Mouse (Mus musculus) monocyte, adult 5-6 weeks (primary cell): Measurements from ENCODE around the gene Celsr3. TPM values are rescaled to one million over a fixed set of nuclear protein-coding genes. Genes with fewer than 3 reads are reported as not detected.

ENCODE experiments used
- ATAC-seq: fragments of 153-309, 156-312 bp; replicated peaks from 2 replicates; pipeline ENCODE4 v1.8.0; 2017; ENCODE audit warnings: mild to moderate bottlenecking; ENCODE audit not compliant: low TSS enrichment, insufficient number of reproducible peaks, severe bottlenecking, poor library complexity, low FRiP score
- total RNA-seq: library from RNA; stranded (forward); fragments of 200-1000, 200-491, 200-594 nt; gene quantifications from 3 replicates; pipeline ENCODE4 v1.2.3, GENCODE M21; 2017

Gene Celsr3
- total RNA-seq, 1 experiment from 2014 or later: 0.48 TPM

DNA sequence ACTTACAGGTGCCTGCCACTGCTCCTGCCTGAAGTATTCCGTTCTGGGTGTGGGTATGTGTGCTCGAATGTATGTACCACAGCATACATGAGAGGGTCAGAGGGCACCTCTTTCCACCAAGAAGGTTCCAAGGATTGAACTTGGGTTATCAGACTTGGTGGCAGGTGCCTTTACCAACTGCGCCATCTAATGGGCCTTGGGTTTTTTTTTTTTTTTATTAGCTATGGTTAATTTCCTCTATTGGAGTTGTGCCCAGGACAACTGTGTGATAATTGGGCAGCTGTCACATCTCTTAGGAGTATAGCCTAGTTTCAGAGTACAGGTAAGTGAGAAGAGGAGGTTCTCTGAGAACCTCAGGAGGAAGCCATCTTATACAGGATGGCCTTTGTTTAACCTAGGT lies 26.6 kb upstream of the Celsr3 start:
- ATAC-seq: no peak

DNA sequence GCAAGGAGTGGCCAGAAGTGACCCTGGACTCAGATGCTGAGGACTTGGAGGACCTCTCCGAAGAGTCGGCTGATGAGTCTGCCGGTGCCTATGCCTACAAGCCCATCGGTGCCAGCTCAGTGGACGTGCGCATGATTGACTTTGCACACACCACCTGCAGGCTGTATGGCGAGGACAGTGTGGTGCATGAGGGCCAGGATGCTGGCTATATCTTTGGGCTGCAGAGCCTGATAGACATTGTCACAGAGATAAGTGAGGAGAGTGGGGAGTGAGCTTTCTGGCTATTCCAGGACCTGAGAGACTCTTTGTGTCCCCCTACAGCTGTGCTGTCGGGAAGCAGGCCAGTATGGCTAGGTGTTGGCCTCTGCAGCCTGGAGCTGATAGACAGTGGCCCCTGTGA lies 20.4 kb upstream of the Celsr3 start:
- no peak for ATAC-seq

DNA sequence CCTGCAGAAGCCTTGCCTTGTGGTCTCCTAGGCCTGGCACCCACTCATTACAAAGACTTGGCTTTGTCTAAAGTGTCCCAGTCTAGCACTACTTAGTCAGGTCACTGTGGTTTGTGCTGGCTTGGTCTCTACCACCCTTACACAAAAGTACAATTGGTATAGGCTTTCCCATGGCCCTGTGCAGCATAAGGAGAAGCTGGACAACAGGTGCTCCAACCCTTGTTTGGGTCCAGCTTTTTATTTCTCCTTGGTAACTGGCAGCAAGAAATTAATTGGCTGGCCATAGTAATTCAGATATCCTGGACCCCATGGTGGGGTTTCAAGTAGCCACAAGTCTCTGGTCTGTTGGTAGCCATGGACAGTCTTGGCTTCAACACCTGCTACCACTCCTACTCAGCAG lies 19.7 kb upstream of the Celsr3 start:
- ATAC-seq: no peak

DNA sequence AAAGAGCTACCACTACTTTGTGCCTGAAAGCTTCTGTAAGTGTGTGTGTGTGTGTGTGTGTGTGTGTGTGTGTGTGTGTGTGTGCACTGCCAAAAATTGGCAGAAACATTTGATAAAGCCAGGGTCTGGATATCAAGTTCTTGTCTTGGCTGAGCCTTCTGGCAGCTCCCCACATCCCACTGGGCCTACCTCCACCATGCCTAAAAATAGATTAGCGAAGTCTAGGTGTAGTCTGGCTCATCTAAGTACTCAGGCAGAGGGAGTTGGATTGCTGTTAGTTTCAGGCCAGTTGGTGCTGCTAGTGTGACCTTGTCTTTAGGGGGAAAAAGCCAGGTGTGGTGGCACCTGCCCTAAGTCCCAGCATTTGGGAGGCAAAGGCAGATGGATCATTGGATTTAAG lies 19.3 kb upstream of the Celsr3 start:
- no peak for ATAC-seq

DNA sequence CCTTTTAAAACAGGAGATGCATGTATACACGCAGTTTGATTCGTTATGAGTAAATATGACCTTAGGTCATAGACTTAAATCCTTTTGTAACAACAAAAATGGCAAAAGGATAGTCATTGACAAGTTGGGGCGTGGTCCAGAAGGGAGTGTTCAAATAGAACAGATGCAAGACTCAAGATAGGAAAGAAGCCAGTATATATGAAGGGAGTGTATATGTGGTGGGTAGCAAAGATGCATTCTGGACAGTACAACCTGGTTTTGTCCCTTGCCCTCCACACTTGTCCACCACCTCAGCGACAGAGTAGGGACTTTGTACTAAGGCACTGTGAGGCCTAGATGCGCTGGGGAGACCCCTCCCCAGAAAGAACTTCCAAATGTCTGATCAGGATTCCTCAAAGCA lies 18.4 kb upstream of the Celsr3 start:
- no peak for ATAC-seq

DNA sequence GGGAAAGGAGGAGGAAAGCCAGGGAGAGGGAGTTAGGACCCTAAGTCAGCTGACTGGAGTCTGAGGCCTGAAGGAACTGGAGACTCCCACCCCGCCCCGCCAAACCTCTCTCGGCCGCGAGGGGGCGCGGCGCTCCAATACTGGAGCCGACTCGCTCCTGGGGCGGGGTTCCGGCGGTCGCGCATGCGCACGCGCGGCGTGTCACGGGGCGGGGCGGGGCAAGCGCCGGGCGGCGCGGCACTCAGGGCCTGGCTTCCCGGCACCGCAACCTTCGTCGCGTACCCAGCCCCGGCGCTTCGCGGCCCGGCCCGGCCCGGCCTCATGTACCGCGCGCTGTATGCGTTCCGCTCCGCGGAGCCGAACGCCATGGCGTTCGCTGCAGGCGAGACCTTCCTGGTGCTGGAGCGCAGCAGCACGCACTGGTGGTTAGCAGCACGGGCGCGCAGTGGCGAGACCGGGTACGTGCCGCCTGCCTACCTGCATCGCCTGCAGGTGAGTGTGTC lies 17.9 kb upstream of the Celsr3 start, which contains the start of gene Nckipsd:
Gene Nckipsd, plus strand, starts transcription at position 206 of the 503 bp plus-strand sequence.
- ATAC-seq: peak; percentile 52

DNA sequence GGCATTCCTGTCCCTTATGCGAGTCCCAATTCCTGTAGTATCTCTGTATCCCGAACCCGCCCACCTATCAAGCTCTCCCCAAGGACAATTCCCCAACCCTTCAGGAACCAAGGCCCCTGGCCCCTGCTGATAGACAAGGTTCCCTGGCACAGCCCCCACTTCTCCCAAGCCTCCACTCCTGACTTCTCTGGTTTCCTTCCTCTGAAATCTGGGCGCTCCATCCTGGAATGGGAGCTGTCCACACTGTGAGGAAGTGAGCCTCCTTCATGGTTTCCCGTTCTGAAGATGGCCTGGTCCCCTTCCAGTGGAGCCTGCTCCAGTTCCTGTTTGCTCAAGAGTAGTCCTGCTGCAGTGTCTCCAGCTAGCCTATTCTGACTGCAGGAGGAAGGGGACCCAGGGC lies 16.9 kb upstream of the Celsr3 start:
- no peak for ATAC-seq

DNA sequence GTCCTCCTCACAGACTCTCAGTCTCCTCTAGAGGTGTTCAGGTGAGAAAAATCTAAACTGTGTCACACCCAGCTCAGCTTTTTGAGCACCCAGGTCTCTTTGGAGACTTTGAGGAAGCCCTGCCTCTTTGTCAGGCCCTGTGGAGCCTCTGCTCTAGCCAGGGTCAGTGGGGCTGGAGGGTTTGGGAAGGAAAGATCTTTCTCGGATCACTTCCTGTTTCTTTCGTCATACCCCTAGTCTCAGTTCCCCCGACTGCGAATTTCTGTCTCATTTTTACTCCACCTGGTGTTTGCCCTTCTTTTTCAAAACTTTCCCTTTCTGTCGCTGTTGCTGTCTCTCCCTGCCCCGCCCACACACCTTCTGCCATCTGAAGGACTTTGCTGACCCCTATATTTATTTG lies 16.4 kb upstream of the Celsr3 start:
- peak; percentile 48; the same call in 1 of the 2 replicates for ATAC-seq

DNA sequence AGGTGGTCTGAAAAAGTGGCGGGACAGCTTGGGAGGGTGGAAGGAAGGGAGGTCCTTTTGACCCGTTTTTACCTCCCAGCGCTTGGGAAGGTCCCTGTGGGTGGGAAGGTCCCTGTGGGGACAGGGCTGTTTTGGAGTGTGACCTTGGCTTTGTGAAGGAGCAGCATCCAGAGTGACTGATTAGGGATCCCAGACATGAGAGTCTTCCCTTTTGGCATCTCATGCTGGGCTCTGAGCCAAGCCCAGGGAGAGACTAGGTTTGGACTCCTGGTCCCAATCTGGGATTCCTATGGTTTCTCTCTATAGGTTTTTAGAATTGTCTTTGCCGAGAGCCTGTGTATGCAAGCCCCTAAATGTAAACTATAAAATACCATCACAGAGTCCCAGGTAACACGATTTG lies 15.6 kb upstream of the Celsr3 start:
- ATAC-seq: no peak

DNA sequence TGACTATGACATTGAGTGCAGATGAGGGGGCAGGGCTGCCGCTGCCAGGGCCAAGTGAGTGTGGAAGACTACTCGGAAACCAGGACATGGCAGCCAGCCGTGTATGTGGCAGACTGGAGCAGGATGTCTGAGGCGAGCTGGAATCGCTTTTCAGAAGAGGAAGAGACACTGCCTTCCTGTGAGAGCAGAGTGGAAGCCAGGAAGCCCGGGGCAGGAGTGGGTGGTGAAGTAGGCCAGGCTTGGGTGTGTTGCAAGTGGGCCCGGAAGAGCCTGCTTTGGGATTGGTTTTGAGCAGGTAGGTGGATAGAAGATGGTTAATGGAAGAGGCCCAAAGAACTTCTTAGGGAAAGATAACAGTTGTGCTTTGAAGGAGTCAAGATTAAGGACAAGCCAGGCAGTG lies 10.6 kb upstream of the Celsr3 start:
- no peak for ATAC-seq

DNA sequence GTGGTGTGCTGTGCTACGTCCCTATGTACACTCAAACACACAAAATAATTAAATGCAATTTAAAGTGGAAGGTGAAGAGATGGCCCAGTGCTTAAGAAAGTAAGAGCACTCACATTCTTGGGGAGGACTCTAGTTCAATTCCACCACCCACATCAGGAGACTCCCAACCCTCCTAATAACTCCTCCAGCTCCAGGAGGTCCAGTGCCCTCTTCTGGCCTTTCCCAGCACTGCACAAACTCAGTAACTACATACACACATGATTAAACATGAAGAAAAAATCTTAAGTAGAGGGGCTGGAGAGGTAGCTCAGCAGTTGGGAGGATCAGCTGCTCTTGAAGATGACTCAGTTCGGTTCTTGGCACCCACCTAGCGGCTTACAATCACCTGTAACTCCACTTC lies 6.6 kb upstream of the Celsr3 start:
- 0 out of 2 replicates have a peak, but pooled peaks have one; percentile 46 for ATAC-seq

DNA sequence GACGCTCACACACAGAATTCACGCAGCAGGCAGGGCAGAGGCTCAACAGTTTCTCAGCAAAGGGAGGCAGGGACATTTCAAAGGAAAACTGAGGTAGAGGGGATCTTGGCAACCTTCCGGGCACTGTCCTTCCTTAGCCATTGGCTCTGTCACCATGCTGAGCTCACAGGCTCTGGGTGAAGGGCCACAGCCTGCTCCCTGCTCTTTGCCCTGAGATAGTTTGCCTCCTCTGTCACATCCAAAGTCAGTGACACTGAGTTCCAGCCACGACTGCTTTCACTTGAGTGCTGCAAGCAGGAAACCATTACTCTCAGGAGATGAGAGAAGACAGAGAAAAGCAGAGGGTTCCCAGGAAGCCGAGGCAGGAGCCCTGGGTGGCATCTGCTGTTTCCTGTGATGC lies 6.0 kb upstream of the Celsr3 start:
- ATAC-seq: no peak

DNA sequence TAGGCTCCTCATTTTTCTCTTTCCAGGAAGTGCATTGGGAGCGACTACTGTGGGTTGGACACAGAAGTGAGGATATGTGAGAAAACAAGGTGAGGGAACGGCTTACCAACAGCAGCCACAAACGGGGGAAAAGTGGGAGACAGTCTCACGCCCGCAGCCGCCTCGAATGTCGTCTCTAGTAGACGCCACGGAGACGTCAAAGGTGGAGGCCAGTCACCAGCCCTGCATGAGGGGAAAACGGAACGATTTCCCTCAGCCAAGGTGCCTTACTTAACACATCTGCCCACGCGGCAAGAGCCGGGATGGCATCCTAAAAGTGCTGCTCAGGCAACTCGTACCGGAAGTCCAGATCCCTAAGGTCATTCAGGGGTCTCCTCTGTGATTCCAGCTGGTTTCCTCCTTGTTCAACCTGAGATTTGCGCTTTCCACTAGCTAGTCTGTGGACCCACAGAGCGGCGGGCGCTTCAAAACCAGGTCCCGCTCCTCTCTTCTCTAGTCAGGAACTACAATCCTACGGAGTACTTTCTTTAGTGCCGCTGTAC lies 1.9 kb upstream of the Celsr3 start:
- ATAC-seq: no peak

DNA sequence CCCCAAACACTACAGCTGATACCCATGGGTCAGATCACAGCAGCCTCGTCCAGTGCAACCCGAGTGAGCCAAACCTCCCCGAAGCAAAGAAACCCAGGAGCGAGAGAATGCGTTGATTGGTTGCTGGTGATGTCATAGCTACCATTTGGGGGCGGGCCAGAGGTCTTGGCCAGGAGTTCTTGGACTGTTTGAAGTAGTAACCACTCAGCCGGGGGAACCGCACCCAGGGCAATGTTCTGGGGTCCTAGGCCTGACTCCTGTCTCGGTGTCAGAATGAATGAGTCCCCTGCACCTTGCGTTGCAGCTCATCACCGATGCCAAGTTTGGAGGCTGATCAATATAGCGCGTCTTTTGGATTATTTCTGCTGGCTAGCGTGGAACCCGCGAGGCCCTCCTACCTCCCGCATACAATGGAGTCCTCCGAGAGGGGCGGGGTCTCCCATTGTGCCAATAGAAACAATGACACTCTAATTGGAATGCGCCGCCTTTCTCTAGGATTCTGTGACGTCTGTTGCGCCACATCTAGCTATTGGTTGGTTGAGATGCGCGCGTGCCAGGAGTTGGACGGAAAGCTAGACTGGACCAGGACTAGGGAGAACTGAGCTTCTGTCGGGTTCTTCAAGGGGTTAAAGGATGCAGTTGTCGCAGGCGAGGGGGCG lies 1.2 kb upstream of the Celsr3 start:
- ATAC-seq: no peak

DNA sequence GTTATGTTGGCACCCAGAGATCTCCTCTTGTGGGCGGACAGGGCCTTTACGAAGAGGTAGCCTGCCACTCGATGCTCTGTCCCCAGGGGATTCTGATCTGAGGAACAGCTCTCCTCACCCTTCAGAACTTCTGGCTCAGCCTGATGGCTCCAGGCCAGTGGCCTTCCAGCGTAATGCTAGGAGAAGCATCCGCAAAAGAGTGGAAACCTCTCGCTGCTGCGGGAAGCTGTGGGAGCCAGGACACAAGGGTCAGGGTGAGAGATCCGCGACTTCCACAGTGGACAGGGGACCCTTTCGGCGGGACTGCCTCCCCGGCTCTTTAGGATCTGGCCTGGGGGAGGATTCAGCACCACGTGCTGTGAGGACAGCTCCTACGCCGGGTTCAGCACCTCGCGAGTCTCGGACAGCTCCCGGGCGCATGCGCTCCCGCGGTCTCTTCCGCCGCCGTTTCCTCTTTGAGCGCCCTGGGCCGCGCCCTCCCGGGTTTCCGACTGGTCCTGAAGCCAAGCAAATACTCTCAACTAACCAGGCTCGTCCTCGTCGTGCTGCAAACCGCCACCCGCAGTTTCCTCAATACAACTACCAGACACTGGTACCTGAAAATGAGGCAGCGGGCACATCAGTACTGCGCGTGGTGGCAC lies 700 bp downstream of the Celsr3 start:
- peak; percentile 58 for ATAC-seq

DNA sequence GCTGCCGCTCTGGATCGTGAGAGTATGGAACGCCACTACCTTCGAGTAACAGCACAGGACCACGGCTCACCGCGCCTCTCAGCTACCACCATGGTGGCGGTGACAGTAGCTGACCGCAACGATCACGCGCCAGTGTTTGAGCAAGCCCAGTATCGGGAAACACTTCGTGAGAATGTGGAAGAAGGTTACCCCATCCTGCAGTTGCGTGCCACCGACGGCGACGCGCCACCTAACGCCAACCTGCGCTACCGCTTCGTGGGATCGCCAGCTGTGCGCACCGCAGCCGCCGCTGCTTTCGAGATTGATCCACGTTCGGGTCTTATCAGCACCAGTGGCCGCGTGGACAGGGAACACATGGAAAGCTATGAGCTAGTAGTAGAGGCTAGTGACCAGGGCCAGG lies 1.3 kb downstream of the Celsr3 start:
- ATAC-seq: peak; percentile 1; the same call in 1 of the 2 replicates

DNA sequence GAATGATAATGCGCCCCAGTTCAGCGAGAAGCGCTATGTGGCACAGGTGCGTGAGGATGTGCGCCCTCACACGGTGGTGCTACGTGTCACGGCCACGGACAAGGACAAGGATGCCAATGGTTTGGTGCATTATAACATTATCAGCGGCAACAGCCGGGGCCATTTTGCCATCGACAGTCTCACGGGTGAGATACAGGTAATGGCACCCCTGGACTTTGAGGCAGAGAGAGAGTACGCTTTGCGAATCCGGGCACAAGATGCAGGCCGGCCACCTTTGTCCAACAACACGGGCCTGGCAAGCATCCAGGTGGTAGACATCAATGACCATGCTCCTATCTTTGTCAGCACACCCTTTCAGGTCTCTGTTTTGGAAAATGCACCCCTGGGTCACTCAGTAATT lies 1.8 kb downstream of the Celsr3 start:
- no peak for ATAC-seq

DNA sequence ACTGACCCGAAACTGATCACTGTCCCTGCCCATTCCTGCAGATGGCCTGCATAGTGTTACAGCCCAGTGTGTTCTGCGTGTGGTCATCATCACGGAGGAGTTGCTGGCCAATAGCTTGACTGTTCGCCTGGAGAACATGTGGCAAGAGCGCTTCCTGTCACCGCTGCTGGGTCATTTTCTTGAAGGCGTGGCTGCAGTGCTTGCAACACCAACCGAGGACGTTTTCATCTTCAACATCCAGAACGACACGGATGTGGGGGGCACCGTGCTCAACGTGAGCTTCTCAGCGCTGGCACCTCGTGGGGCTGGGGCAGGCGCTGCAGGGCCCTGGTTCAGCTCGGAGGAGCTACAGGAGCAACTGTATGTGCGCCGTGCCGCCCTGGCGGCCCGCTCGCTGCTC lies 5.5 kb downstream of the Celsr3 start:
- ATAC-seq: peak; percentile 73

DNA sequence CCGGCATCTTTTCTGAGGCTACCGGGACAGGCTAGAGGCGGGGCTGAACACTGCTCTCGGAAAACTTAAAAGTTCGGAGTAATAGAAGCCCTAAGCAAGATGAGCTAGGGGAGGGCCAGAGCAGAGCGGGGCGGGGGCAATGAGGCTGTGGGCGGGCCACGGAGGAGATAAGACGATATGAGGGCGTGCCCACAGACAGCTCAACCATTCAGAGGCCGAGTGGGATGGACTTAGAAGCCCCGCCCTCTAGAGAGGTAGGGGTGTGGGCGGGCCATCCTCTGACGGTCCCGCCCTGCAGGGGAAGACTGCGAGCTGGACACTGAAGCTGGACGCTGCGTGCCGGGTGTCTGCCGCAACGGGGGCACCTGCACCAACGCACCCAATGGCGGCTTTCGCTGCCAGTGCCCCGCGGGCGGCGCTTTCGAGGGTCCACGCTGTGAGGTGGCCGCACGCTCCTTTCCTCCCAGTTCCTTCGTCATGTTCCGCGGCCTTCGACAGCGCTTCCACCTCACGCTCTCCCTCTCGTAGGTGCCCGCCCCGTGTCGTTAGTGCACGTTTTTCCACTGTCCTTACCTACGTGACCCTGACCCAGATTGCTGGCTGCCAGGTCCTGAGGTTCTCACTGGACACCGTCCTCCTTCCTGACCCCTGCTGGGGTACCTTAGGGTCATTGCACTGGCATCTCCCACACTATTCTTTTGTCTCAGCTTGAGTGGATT lies 6.4 kb downstream of the Celsr3 start:
- ATAC-seq: peak; percentile 88
